Mouse (Mus musculus) kidney, postnatal 14 days (tissue): Measurements from ENCODE around the gene Lhx8.

ENCODE experiments used
- DNase-seq: peaks from one replicate; pipeline ENCODE4 v3.0.0; 2022; ENCODE audit warnings: mixed read lengths

The Lhx8 gene

GRCm38 (mm10) chr3:154330181-154331002 lies at the start of gene Lhx8:
Gene Lhx8, minus strand, starts transcription at chr3:154330659.
- DNase-seq = no peak

- no peak for DNase-seq
Observed at GRCm38 (mm10) chr3:154373536-154373935, 43.1 kb upstream of the Lhx8 start.

- peak; percentile 37 for DNase-seq
Observed at GRCm38 (mm10) chr3:154372688-154373087, 42.2 kb upstream of the Lhx8 start.

- no peak for DNase-seq
Observed at GRCm38 (mm10) chr3:154367327-154367726, 36.9 kb upstream of the Lhx8 start.

- peak; percentile 44 for DNase-seq
Observed at GRCm38 (mm10) chr3:154364604-154365209, 34.2 kb upstream of the Lhx8 start.

- DNase-seq = no peak
Observed at GRCm38 (mm10) chr3:154363507-154363906, 33.0 kb upstream of the Lhx8 start.

GRCm38 (mm10) chr3:154359231-154359630 lies 28.8 kb upstream of the Lhx8 start:
- DNase-seq = no peak

GRCm38 (mm10) chr3:154340294-154340914 lies 9.9 kb upstream of the Lhx8 start:
- DNase-seq = no peak

- DNase-seq = no peak
Observed at GRCm38 (mm10) chr3:154339649-154340260, 9.3 kb upstream of the Lhx8 start.

GRCm38 (mm10) chr3:154334806-154335205 lies 4.3 kb upstream of the Lhx8 start:
- DNase-seq = no peak

GRCm38 (mm10) chr3:154333401-154333999 lies 3.0 kb upstream of the Lhx8 start:
- no peak for DNase-seq

- no peak for DNase-seq
Observed at GRCm38 (mm10) chr3:154332941-154333340, 2.5 kb upstream of the Lhx8 start.

GRCm38 (mm10) chr3:154332213-154332530 lies 1.7 kb upstream of the Lhx8 start:
- peak; percentile 32 for DNase-seq

GRCm38 (mm10) chr3:154331506-154332212 lies 1.2 kb upstream of the Lhx8 start:
- no peak for DNase-seq

GRCm38 (mm10) chr3:154331003-154331340 lies 513 bp upstream of the Lhx8 start:
- no peak for DNase-seq

- DNase-seq = peak; percentile 24
Observed at GRCm38 (mm10) chr3:154329323-154330180, 907 bp downstream of the Lhx8 start.

- no peak for DNase-seq
Observed at GRCm38 (mm10) chr3:154328721-154329322, 1.6 kb downstream of the Lhx8 start.

- no peak for DNase-seq
Observed at GRCm38 (mm10) chr3:154327883-154328720, 2.4 kb downstream of the Lhx8 start.

- DNase-seq = no peak
Observed at GRCm38 (mm10) chr3:154327110-154327882, 3.2 kb downstream of the Lhx8 start.
